Mouse (Mus musculus): Measurements from ENCODE around the gene Wnt3. TPM values are rescaled to one million over a fixed set of nuclear protein-coding genes. Genes with fewer than 3 reads are reported as not detected.
"Not testable (repeated sequence)": the region's sequence is repeated elsewhere in the genome, so short reads cannot be mapped to it uniquely, and the experiment has no call there.

The Wnt3 gene
- polyA plus RNA-seq, 1 experiment from 2014 or later: not detected

DNA sequence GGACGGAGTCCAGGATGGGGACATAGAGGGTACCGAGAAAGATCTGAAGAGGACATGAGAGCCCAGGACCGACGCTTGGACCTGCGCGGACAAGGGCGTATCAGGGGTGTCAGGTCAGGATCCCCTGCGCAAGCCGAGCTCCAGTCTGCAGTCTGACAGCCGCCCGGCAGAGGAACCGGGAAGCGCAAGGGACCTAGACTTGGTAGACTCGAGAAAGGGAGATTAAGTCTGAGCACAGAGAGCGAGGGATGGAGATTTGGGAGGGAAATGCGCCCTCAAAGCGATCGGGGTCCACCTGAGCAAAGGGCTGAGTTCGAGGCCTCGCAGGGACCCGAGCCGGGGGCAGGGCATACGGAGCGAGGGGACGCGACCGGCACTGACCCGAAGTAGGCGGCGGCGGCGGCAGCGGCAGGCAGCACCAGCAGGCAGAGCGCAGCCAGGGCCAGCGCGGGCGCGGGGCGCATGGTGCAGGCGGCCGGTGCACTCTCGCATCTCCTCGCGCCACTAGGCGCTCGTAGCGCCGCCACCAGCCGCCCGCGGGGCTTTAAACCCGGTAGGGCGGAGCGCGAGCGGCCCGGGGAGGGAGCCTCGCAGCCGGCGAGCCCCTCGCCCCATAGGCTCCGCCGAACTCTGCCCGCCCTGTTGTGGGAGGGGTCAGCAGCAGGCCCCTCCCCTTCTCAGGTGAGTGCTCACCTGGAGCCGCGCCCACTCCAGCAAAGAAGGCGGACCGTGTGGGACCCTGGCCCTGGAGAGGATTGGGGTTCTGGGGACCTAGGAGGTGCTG, 24.5 kb upstream of the Wnt3 start, which contains the start of gene Wnt9b:
Wnt9b (minus strand) TSS at position 516 of the 784 bp plus-strand sequence.
- 1% methylated on average over 68 of the region's 68 CpGs for WGBS (ENCODE audit: insufficient replicate concordance)
- peak within 1 kb of the TSS; percentile 40 for H3K4me3 ChIP-seq (replicated peaks)
- no peaks in the 10 kb centered on the region for H3K9me3 ChIP-seq (replicated peaks)
- H3K27ac ChIP-seq (replicated peaks): no peak within 1 kb of the TSS
- peaks cover 79% of the 10 kb centered on the region for H3K27me3 ChIP-seq
- peaks cover 13% of the 10 kb centered on the region; the same call in 1 of the 2 replicates for H3K4me1 ChIP-seq (replicated peaks)
- peak within 1 kb of the TSS; percentile 60 for H3K4me2 ChIP-seq
- no peak within 1 kb of the TSS for H3K9ac ChIP-seq
- no peak for ATAC-seq (ENCODE audit: insufficient read depth)
- H3K36me3 ChIP-seq (replicated peaks): no peaks in the 10 kb centered on the region

DNA sequence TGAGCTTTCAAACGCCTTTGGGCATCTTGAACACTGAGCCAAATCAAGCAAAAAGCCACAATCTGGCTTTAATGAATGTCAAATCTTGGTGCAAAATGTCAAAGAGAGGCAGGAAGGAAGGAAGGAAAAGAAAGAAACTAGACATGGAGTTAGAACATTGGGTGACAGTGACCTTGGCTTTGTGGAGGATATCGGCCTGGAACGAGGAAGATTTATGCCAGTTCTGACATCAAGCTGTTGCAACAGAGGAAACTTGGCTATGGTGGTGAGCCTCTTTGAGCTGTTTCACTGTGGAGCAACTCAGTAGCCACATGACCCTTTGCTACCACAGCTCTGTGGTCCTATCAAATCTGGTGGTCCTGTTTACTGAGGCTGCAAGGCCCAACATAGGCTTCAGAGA, 23.3 kb upstream of the Wnt3 start:
- Histone ChIP-seq H3K4me2 (no peak overlapping the region), H3K4me1 (replicated peaks) (peaks cover 13% of the 10 kb centered on the region; the same call in 1 of the 2 replicates), H3K9ac (no peak overlapping the region), H3K36me3 (replicated peaks) (no peaks in the 10 kb centered on the region), H3K4me3 (replicated peaks) (no peak overlapping the region), H3K27ac (replicated peaks) (no peak overlapping the region), H3K27me3 (peaks cover 79% of the 10 kb centered on the region), H3K9me3 (replicated peaks) (no peaks in the 10 kb centered on the region)
- no peak for ATAC-seq (ENCODE audit: insufficient read depth)
- 18% methylated on average over 3 of the region's 3 CpGs for WGBS (ENCODE audit: insufficient replicate concordance)

DNA sequence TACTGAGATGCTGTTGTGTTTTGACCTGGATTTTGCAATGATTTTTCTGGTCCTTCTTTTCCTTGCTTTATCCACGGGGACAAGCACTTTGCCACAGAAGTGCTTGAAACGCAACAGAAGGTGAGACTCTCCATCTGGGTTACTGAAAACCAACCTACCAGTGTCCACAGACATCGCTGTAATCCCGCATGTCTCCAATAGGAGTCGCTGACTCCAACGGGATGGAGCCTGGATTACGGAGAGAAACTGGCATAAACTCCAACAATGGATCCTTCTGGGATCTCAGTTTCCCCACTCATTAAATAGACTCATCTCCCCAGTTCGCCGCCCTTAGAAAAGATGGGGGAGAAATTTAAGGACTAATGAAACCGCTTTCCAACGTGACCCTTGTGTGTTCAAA, 15.9 kb upstream of the Wnt3 start:
- ATAC-seq (ENCODE audit: insufficient read depth): no peak
- no peaks in the 10 kb centered on the region for H3K36me3 ChIP-seq (replicated peaks)
- no peaks in the 10 kb centered on the region for H3K4me1 ChIP-seq (replicated peaks)
- WGBS (ENCODE audit: insufficient replicate concordance): 41% methylated on average over 11 of the region's 11 CpGs
- no peak overlapping the region for H3K4me3 ChIP-seq (replicated peaks)
- no peak overlapping the region for H3K9ac ChIP-seq
- H3K27me3 ChIP-seq: peaks cover 14% of the 10 kb centered on the region
- no peaks in the 10 kb centered on the region for H3K9me3 ChIP-seq (replicated peaks)
- no peak overlapping the region for H3K27ac ChIP-seq (replicated peaks)
- H3K4me2 ChIP-seq: no peak overlapping the region

DNA sequence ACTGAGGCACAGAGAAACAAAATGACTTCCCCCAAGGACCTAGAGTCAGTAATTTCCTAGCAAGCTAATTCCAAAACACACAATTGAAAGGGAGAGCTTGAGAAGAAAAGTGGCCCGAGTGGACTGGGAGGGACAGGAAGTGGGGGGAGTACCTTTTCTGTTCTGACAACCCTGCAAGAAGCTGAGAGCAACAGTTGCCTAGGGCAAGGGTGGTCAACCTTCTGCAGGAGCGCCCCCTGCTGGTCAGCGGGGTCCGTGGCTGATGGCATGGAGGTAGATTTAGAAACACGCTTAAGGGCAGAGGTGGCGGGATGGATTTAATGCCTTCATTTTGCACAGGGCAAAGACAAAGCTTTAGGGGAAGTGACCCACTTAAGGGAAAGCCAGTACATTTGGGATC, 15.2 kb upstream of the Wnt3 start:
- Histone ChIP-seq H3K4me1 (replicated peaks) (no peaks in the 10 kb centered on the region), H3K9ac (no peak overlapping the region), H3K9me3 (replicated peaks) (no peaks in the 10 kb centered on the region), H3K4me2 (no peak overlapping the region), H3K36me3 (replicated peaks) (no peaks in the 10 kb centered on the region), H3K4me3 (replicated peaks) (no peak overlapping the region), H3K27me3 (peaks cover 9% of the 10 kb centered on the region), H3K27ac (replicated peaks) (no peak overlapping the region)
- 4% methylated on average over 6 of the region's 6 CpGs for WGBS (ENCODE audit: insufficient replicate concordance)
- no peak for ATAC-seq (ENCODE audit: insufficient read depth)

DNA sequence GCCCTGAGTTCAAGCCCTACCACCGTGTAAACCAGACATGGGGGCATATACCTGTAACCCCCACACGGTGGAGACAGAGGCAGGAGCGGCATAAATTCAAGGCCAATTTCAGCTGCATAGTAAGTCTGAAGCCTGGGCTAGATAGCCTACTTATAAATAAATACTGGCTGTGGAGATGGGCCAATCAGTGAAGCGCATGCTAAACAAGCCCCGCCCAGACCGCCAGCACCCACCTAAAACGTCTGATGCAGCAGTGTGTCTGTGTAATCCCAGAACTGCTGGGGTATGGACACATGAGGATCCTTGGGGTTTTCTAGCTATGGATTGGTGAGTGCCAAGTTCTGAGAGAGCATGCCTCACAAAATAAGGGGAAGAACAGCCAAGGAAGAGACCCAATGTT, 13.8 kb upstream of the Wnt3 start:
- Histone ChIP-seq H3K4me3 (replicated peaks) (no peak overlapping the region), H3K4me1 (replicated peaks) (no peaks in the 10 kb centered on the region), H3K27ac (replicated peaks) (no peak overlapping the region), H3K4me2 (no peak overlapping the region), H3K9ac (no peak overlapping the region), H3K9me3 (replicated peaks) (no peaks in the 10 kb centered on the region), H3K36me3 (replicated peaks) (no peaks in the 10 kb centered on the region), H3K27me3 (peaks cover 4% of the 10 kb centered on the region; the same call in 1 of the 2 replicates)
- 47% methylated on average over 7 of the region's 7 CpGs for WGBS (ENCODE audit: insufficient replicate concordance)
- no peak for ATAC-seq (ENCODE audit: insufficient read depth)

DNA sequence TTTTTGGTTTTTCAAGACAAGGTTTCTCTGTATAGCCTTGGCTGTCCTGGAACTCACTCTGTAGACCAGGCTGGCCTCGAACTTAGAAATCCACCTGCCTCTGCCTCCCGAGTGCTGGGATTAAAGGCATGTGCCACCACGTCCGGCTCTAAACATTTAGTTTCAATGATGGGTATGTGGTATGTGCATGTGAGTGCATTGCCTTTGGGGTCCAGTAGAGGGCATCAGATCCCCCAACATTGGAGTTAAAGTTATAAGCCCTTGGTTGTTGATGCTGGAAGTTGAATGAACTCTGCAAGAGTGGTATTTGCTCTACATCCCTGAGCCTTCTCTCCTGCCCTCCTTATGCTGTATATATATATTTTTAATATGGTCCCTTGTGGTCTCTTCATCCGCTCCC, 13.1 kb upstream of the Wnt3 start:
- 69% methylated on average over 5 of the region's 5 CpGs for WGBS (ENCODE audit: insufficient replicate concordance)

DNA sequence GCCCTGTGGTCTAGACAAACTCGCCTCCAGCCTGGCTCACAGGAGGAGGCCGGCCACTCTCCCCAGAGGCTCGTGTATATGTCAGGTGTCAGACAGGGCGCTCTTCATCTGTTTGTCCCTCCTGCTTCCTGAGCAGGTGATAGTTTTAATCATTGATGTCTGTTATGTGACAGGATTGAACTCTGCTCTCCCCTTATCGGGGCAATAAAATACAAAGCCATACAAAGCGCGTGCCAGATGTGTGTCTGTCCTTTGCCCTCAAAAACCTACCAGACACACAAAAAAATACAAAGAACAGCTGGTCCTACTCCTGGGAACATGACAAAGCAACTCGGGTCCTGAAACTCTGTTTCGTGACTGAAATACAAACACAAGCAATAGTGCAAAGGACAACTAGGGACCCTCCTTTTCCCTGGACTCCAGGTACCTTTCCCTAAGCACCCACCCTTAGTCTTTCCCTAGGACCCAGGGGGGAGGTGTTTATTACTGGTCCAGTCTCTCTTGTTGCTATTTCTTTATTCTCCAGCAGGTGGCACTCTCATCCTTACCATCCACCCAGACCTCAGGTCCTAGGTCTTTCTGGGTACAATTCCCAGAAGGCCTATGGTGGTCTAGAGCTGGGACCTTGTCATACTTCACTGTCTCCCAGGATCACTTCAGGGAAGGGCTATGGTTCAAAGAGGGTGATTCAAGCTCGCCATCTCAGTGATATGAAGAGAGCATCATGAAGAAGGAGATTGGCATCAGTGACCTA, 10.4 kb upstream of the Wnt3 start:
- WGBS (ENCODE audit: insufficient replicate concordance): 21% methylated on average over 10 of the region's 10 CpGs
- no peaks in the 10 kb centered on the region for H3K9me3 ChIP-seq (replicated peaks)
- no peaks in the 10 kb centered on the region for H3K36me3 ChIP-seq (replicated peaks)
- no peaks in the 10 kb centered on the region for H3K4me1 ChIP-seq (replicated peaks)
- H3K4me3 ChIP-seq (replicated peaks): no peak overlapping the region
- H3K27me3 ChIP-seq: peaks cover 12% of the 10 kb centered on the region; the same call in 1 of the 2 replicates
- ATAC-seq (ENCODE audit: insufficient read depth): no peak
- no peak overlapping the region for H3K27ac ChIP-seq (replicated peaks)
- H3K9ac ChIP-seq: no peak overlapping the region
- no peak overlapping the region for H3K4me2 ChIP-seq

More for the DNA sequence above, 13.1 kb upstream of the Wnt3 start:
- H3K9ac ChIP-seq; H3K27me3 ChIP-seq; H3K4me1 ChIP-seq (replicated peaks); ATAC-seq (ENCODE audit: insufficient read depth); H3K4me2 ChIP-seq; H3K27ac ChIP-seq (replicated peaks); H3K9me3 ChIP-seq (replicated peaks); H3K4me3 ChIP-seq (replicated peaks); H3K36me3 ChIP-seq (replicated peaks): not testable (repeated sequence)

DNA sequence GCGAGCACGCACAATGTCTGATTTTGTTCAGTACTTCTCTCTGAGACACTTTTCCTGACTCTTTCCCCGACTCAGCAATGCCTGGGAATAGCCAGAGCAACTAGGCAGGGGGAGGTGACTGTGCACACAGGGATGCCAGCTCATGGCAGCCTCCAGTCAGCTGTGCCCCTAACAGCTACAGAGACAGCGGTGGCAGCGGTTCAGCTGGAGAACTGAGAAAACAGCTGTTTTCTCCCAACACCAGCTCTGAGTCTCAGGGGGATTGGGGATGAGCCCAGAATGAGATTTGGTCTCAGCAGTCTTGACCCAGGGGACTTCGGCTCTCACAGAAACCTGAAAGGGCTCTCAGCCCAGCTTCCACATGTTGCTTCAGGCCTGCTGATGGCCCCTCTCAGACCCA, 9.3 kb upstream of the Wnt3 start:
- Histone ChIP-seq H3K9ac (no peak overlapping the region), H3K9me3 (replicated peaks) (no peaks in the 10 kb centered on the region), H3K4me2 (no peak overlapping the region), H3K27ac (replicated peaks) (no peak overlapping the region), H3K27me3 (peaks cover 16% of the 10 kb centered on the region), H3K4me1 (replicated peaks) (no peaks in the 10 kb centered on the region), H3K36me3 (replicated peaks) (no peaks in the 10 kb centered on the region), H3K4me3 (replicated peaks) (no peak overlapping the region)
- ATAC-seq (ENCODE audit: insufficient read depth): no peak
- WGBS (ENCODE audit: insufficient replicate concordance): 36% methylated on average over 6 of the region's 6 CpGs

DNA sequence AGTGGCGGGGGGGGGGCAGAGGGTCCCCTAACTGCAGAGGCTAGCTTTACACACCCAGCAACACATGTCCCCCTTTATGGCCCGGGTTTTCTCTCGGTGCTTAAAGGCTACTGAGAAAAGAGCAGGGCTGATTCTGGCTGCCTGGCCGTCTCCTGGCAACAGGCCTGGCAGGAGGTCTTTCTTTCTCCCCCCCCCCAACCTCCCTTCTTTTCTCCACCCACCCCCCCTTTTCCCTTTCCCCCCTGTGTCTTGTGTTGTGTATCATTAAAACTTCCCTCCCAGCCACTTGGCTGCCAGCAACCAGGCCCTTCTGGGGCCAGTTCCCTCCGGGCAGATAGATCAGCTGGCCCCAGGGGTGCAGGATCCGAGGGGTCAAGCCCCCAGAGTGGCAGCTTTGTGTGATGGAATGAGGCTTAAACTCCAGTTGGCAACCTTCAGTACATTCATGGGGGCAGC, 8.4 kb upstream of the Wnt3 start:
- Histone ChIP-seq H3K36me3 (replicated peaks) (no peaks in the 10 kb centered on the region), H3K9me3 (replicated peaks) (no peaks in the 10 kb centered on the region), H3K27ac (replicated peaks) (no peak overlapping the region), H3K27me3 (peaks cover 26% of the 10 kb centered on the region), H3K4me2 (no peak overlapping the region), H3K9ac (no peak overlapping the region), H3K4me1 (replicated peaks) (no peaks in the 10 kb centered on the region), H3K4me3 (replicated peaks) (no peak overlapping the region)
- no peak for ATAC-seq (ENCODE audit: insufficient read depth)
- 26% methylated on average over 6 of the region's 6 CpGs for WGBS (ENCODE audit: insufficient replicate concordance)

DNA sequence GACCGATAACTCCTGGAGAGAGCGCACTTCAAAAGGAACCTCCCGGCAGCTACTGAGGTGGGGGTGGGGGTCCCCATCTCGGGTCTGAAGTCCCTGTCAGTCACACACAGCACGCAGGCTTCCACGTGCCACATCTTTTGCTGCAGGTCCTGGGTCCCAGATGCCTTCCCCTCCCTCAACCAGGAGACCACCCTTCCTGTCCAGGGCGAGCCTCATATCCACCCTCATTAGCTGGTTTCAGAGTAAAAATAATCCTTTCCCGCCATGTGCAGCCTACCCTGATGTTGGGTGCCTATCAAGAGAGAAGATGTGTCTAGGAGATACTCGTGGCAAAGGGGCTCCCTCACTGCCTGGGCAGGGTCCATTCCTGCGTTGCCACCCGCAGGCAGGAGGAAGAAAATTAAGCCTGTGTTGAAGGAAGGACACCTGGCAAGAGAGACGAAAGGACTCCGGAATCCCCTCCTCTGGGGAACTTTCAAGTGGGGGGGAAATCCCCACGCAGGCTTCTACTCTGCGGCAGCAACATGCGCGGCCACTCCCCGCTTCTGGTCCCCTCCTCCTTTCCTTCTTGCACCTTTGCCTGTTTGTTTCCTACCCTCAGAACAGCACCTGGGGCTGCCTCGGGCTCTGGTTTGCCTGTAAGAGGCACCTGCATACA, 2.7 kb upstream of the Wnt3 start:
- no peak overlapping the region for H3K27ac ChIP-seq (replicated peaks)
- no peak overlapping the region for H3K4me3 ChIP-seq (replicated peaks)
- 3% methylated on average over 19 of the region's 19 CpGs for WGBS (ENCODE audit: insufficient replicate concordance)
- peaks cover 83% of the 10 kb centered on the region for H3K27me3 ChIP-seq
- ATAC-seq (ENCODE audit: insufficient read depth): no peak
- no peak overlapping the region for H3K4me2 ChIP-seq
- H3K36me3 ChIP-seq (replicated peaks): no peaks in the 10 kb centered on the region
- H3K4me1 ChIP-seq (replicated peaks): no peaks in the 10 kb centered on the region
- H3K9ac ChIP-seq: no peak overlapping the region
- no peaks in the 10 kb centered on the region for H3K9me3 ChIP-seq (replicated peaks)
